Mouse (Mus musculus) ES-E14 (cell line): ENCODE results near the gene Sh2d5.

Source experiments
- CHD2 ChIP-seq: IDR thresholded peaks from 2 replicates; pipeline ENCODE4 v1.6.1; 2014; ENCODE audit warnings: mild to moderate bottlenecking, low read depth, low read length, inconsistent platforms
- MAFK ChIP-seq: IDR thresholded peaks from 2 replicates; pipeline ENCODE4 v1.6.1; 2014; ENCODE audit warnings: mild to moderate bottlenecking, low read depth, low read length, inconsistent platforms; ENCODE audit not compliant: insufficient read depth
- ZC3H11A ChIP-seq: IDR thresholded peaks from 2 replicates; pipeline ENCODE4 v1.6.1; 2012; ENCODE audit warnings: low read depth, mild to moderate bottlenecking, inconsistent platforms, low read length, borderline replicate concordance

GRCm38 (mm10) chr4:138267869-138268268 is 17.7 kb downstream of the Sh2d5 start:
- TF ChIP-seq MAFK (no peak), CHD2 (no peak), ZC3H11A (no peak)
